Mouse (Mus musculus) kidney, postnatal 0 days (tissue): ENCODE results near the gene Sfmbt2. TPM values are rescaled to one million over a fixed set of nuclear protein-coding genes. Genes with fewer than 3 reads are reported as not detected.

ENCODE experiments used
- ATAC-seq: fragments of 200-750 bp; cut with Nextera tagmentation; replicated peaks from 2 replicates; pipeline ENCODE4 v1.8.0; 2017; ENCODE audit warnings: low read depth, moderate number of reproducible peaks, moderate TSS enrichment, moderate library complexity; ENCODE audit not compliant: low FRiP score
- DNase-seq: peaks from one replicate; pipeline ENCODE4 v3.0.0-alpha.2; 2016; ENCODE audit warnings: low spot score
- H3K27ac ChIP-seq: fragments of 300-500 bp; sonication (generic); 2 replicates; pipeline ENCODE4 v1.5.1; 2014; ENCODE audit warnings: mild to moderate bottlenecking
- H3K27me3 ChIP-seq: fragments of 300-500 bp; sonication (generic); 2 replicates; pipeline ENCODE4 v1.6.1; 2014; ENCODE audit warnings: low read length, mixed read lengths; ENCODE audit not compliant: insufficient read depth
- H3K36me3 ChIP-seq: fragments of 300-500 bp; sonication (generic); 2 replicates; pipeline ENCODE4 v1.6.1; 2014; ENCODE audit warnings: low read length, mixed read lengths; ENCODE audit not compliant: insufficient read depth
- H3K4me1 ChIP-seq: fragments of 300-500 bp; sonication (generic); replicated peaks from 2 replicates; pipeline ENCODE4 v1.6.1; 2014; ENCODE audit warnings: antibody characterized with exemption, low read length, mixed read lengths; ENCODE audit not compliant: insufficient read depth
- H3K4me2 ChIP-seq: fragments of 300-500 bp; sonication (generic); 2 replicates; pipeline ENCODE4 v1.6.1; 2014; ENCODE audit warnings: mild to moderate bottlenecking, low read length, moderate library complexity, mixed read lengths
- H3K4me3 ChIP-seq: fragments of 300-500 bp; sonication (generic); replicated peaks from 2 replicates; pipeline ENCODE4 v1.5.1; 2014; ENCODE audit warnings: low read depth, low read length
- H3K9ac ChIP-seq: fragments of 300-500 bp; sonication (generic); 2 replicates; pipeline ENCODE4 v1.6.1; 2014; ENCODE audit warnings: low read depth, low read length
- H3K9me3 ChIP-seq: fragments of 300-500 bp; sonication (generic); replicated peaks from 2 replicates; pipeline ENCODE4 v1.6.1; 2016; ENCODE audit warnings: low read length, inconsistent platforms, mixed read lengths
- CTCF ChIP-seq: IDR thresholded peaks from 2 replicates; pipeline ENCODE4 v1.5.1; 2016; ENCODE audit warnings: antibody characterized with exemption, low read depth, mild to moderate bottlenecking, moderate library complexity
- whole genome bisulfite sequencing: fragments of 180-500 bp; shearing (Covaris S2); extraction: QIAGEN DNeasy Blood & Tissue Kit; methylation state at CpG from one replicate; pipeline ENCODE4 v1.1.7; 2014; 5-methylcytosine and 5-hydroxymethylcytosine counted together
- polyA plus RNA-seq: library from polyadenylated mRNA; unstranded; fragments of >200 nt; fragmentation: Nextera tagmentation; extraction: Ambion mirVana; gene quantifications from 2 replicates; pipeline ENCODE4 v1.2.1, GENCODE M21; 2015

Sfmbt2 gene
- polyA plus RNA-seq, 1 experiment from 2014 or later: 0.84 TPM

DNA sequence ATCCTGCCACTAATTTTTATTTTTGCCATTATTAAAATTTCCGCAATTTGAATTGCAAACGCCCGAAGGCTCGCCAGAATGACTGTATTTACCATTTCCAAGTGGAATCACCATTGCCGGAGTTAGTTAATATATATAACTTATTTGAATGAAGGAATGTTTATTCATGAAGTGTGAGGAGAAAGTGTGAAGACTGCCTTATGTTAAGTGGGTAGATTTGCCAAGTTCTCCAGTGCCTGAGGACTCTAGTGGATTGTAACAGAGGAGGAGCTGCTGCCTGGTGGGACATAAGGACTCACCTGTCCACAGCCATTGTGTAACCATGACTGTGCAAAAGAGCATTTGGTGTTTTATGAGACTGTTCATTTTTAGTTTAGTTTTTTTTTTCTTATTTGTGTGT is 39.8 kb downstream of the Sfmbt2 start:
- no peak overlapping the region for H3K9ac ChIP-seq
- no peak overlapping the region for H3K4me3 ChIP-seq
- H3K27ac ChIP-seq: no peak overlapping the region
- WGBS: 93% methylated on average over 5 of the region's 5 CpGs
- no peak for TF ChIP-seq CTCF
- ATAC-seq: no peak
- no peaks in the 10 kb centered on the region for H3K4me1 ChIP-seq
- no peak for DNase-seq
- no peaks in the 10 kb centered on the region for H3K36me3 ChIP-seq
- H3K9me3 ChIP-seq: no peaks in the 10 kb centered on the region
- no peak overlapping the region for H3K4me2 ChIP-seq
- no peaks in the 10 kb centered on the region for H3K27me3 ChIP-seq

DNA sequence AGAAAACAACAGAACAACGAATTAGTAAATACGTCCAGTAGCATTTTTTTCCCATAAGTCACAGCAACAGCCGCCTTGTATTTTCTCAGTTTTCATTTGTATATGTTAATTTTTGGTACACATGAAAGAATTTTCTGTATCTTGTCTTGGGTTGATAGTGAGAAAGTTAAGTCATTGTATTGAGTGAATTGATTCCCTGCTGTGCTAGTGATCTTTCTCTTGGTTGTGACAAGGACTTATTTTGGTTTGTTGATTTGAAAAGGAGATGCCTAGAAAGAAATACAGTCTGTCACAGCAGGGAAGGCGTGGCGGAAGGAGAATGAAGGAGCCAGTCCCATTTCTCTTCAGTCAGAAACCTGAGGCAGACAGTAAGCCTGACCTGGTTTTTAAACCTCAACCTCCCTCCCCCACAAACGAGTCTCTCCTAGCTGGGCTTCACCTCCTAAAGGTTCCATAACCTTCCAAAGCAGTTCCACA is 50.7 kb downstream of the Sfmbt2 start:
- 82% methylated on average over 6 of the region's 6 CpGs for WGBS
- no peak overlapping the region for H3K9ac ChIP-seq
- no peak for ATAC-seq
- H3K36me3 ChIP-seq: no peaks in the 10 kb centered on the region
- H3K27ac ChIP-seq: no peak overlapping the region
- no peak for DNase-seq
- TF ChIP-seq CTCF: no peak
- no peaks in the 10 kb centered on the region for H3K4me1 ChIP-seq
- no peaks in the 10 kb centered on the region for H3K9me3 ChIP-seq
- H3K27me3 ChIP-seq: no peaks in the 10 kb centered on the region
- no peak overlapping the region for H3K4me3 ChIP-seq
- H3K4me2 ChIP-seq: no peak overlapping the region

DNA sequence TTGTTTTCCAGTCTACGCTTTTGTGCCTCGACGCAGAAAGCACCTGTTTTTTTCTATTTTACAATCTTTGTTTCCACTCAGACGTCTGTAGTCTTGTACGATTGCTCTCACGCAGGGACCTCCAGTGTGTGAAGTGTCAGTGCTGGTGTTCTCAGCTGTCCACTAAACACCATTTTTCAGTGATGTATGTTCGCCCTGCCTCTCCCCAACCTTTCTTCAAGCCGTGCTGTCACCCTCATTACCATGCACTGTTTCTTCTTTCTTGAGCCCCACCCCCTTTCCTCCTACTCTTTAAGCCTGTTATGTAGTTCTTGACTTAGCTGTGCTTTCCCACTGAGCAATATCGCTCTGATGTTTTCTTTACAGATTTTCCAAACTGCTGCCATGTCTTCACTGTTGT is 67.0 kb downstream of the Sfmbt2 start:
- DNase-seq (no peak), ATAC-seq (no peak)
- no peaks in the 10 kb centered on the region for H3K4me1 ChIP-seq
- WGBS: 41% methylated on average over 9 of the region's 9 CpGs
- H3K9ac ChIP-seq: no peak overlapping the region
- H3K36me3 ChIP-seq: no peaks in the 10 kb centered on the region
- no peaks in the 10 kb centered on the region for H3K27me3 ChIP-seq
- no peaks in the 10 kb centered on the region for H3K9me3 ChIP-seq
- H3K4me2 ChIP-seq: no peak overlapping the region
- no peak overlapping the region for H3K4me3 ChIP-seq
- H3K27ac ChIP-seq: no peak overlapping the region
- no peak for TF ChIP-seq CTCF

DNA sequence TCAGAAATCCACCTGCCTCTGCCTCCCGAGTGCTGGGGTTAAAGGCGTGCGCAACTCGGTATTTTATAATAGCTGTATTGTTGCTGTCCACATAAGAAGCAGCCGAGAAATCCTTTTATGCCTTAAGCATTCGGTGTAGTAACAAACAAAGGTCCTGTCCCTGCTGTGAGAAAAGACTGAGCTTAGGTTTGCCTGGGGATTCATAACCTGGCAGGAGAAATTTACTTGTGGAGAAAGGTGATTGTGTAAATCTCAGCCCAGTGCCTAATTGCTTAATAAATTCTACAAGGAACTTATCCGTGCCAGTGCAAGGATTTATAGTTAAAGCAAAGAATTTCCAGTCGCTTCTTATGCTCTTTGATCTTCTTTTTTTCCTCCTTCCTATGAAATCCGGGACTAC is 71.5 kb downstream of the Sfmbt2 start:
- no peaks in the 10 kb centered on the region for H3K9me3 ChIP-seq

DNA sequence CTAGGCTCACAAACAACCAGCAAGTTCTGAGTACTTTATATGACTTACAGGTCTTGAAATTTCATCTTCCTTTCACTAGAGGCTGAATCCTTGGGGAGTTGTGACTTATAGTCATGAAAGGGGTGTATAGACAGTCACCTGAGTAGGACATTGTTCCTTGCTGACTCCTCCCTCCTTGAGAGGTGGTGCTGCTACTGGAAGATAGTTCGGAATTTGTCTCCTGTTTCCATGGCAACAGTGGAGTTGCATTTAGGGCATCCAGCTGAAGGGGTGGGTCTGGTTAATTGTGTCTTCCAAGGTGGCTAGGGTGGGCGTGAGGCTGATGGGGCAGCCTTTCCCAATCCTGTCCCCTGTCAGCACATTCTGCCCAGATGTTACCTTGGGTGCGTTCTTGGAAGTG is 83.3 kb downstream of the Sfmbt2 start:
- TF ChIP-seq CTCF: no peak
- 70% methylated on average over 3 of the region's 3 CpGs for WGBS
- no peaks in the 10 kb centered on the region for H3K9me3 ChIP-seq

More for the DNA sequence above, 71.5 kb downstream of the Sfmbt2 start:
- no peak for ATAC-seq
- no peak for TF ChIP-seq CTCF
- Histone ChIP-seq H3K4me2 (no peak overlapping the region), H3K9ac (no peak overlapping the region), H3K4me3 (no peak overlapping the region), H3K4me1 (no peaks in the 10 kb centered on the region), H3K27me3 (no peaks in the 10 kb centered on the region), H3K36me3 (no peaks in the 10 kb centered on the region), H3K27ac (no peak overlapping the region)
- 71% methylated on average over 9 of the region's 9 CpGs for WGBS
- DNase-seq: no peak

DNA sequence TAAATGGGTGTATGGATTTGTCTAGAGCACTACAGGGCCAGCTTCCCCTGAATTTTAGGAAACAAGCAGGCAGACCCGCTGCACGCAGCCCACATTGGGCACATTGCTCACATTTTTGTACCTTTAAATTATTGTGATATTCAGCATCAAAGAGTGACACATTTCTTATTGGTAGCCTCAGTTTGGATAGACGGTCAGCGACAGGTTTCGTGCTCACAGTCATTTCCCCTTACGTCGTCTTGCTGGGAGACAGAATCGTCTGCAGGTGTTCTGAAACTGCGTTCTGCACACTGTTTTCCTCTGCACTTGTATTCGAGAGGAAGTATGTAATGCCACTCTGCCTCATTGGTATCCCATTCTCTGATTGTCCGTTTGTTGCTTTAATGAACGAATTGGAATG is 88.0 kb downstream of the Sfmbt2 start:
- H3K27ac ChIP-seq: no peak overlapping the region
- no peaks in the 10 kb centered on the region for H3K9me3 ChIP-seq
- 90% methylated on average over 12 of the region's 12 CpGs for WGBS
- no peak overlapping the region for H3K4me2 ChIP-seq
- H3K4me1 ChIP-seq: no peaks in the 10 kb centered on the region
- TF ChIP-seq CTCF: no peak
- no peak overlapping the region for H3K9ac ChIP-seq
- ATAC-seq (no peak), DNase-seq (no peak)
- H3K36me3 ChIP-seq: no peaks in the 10 kb centered on the region
- H3K4me3 ChIP-seq: no peak overlapping the region
- no peaks in the 10 kb centered on the region for H3K27me3 ChIP-seq

More for the DNA sequence above, 83.3 kb downstream of the Sfmbt2 start:
- no peaks in the 10 kb centered on the region for H3K4me1 ChIP-seq
- H3K4me3 ChIP-seq: no peak overlapping the region
- H3K36me3 ChIP-seq: no peaks in the 10 kb centered on the region
- no peak for DNase-seq
- ATAC-seq: no peak
- no peaks in the 10 kb centered on the region for H3K27me3 ChIP-seq
- H3K27ac ChIP-seq: no peak overlapping the region
- H3K4me2 ChIP-seq: no peak overlapping the region
- H3K9ac ChIP-seq: no peak overlapping the region

DNA sequence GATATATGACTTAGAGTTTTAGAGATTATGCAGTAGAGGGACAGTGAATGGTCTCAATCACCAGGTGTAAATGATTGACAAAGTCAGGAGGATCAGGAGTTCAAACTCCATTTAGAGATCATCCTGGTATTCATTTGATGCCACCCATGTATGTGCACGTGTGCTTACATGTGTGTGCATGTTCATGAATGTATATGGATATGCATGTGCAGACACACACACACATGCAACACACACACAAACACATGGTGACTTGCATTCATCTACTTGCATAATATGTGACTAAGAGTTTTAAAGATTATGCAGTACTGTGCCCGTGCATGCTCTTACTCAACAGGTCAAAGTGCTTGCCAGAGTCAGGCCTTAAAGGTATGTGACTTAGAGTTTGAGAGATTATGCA is 146.2 kb downstream of the Sfmbt2 start:
- Histone ChIP-seq H3K36me3 (no peaks in the 10 kb centered on the region), H3K4me1 (no peaks in the 10 kb centered on the region), H3K4me2 (no peak overlapping the region), H3K4me3 (no peak overlapping the region), H3K9me3 (no peaks in the 10 kb centered on the region), H3K27me3 (no peaks in the 10 kb centered on the region), H3K27ac (no peak overlapping the region), H3K9ac (no peak overlapping the region)
- ATAC-seq (no peak), DNase-seq (no peak)
- 83% methylated on average over 2 of the region's 2 CpGs for WGBS
- TF ChIP-seq CTCF: no peak
